Mouse (Mus musculus) cortical plate, adult 2 months (tissue): ENCODE results near the gene Crybg3. TPM values are rescaled to one million over a fixed set of nuclear protein-coding genes. Genes with fewer than 3 reads are reported as not detected.
A peak's percentile ranks its signal among the peaks of the same experiment; 100 is the strongest.

ENCODE experiments used
- H3K27ac ChIP-seq: fragments of 200-500 bp; 2 replicates; pipeline ENCODE4 v1.5.1; 2012; ENCODE audit warnings: low read length, control low read depth, inconsistent platforms; ENCODE audit not compliant: insufficient read depth
- H3K4me1 ChIP-seq: fragments of 200-500 bp; 2 replicates; pipeline ENCODE4 v1.6.1; 2011; ENCODE audit warnings: low read length; ENCODE audit not compliant: control insufficient read depth, insufficient read depth
- H3K4me3 ChIP-seq: fragments of 200-500 bp; 2 replicates; pipeline ENCODE4 v1.5.1; 2011; ENCODE audit warnings: mild to moderate bottlenecking, low read length, control low read depth; ENCODE audit not compliant: insufficient read depth
- CTCF ChIP-seq: fragments of 200-500 bp; IDR thresholded peaks from 2 replicates; pipeline ENCODE4 v1.5.1; 2011; ENCODE audit warnings: mild to moderate bottlenecking, control low read depth, low read length; ENCODE audit not compliant: insufficient read depth; ENCODE audit errors: extremely low read depth
- POLR2A ChIP-seq: fragments of 200-500 bp; IDR thresholded peaks from 2 replicates; pipeline ENCODE4 v1.6.1; 2011; ENCODE audit warnings: mild to moderate bottlenecking, low read length, control low read depth; ENCODE audit not compliant: insufficient read depth; ENCODE audit errors: extremely low read depth
- polyA plus RNA-seq: library from polyadenylated mRNA; depleted of rRNA; stranded (reverse); fragments of >200 nt; gene quantifications from 2 replicates; pipeline ENCODE4 v1.2.3, GENCODE M21; 2012; rRNA removed

The Crybg3 gene
- polyA plus RNA-seq, result 2.6 and 4.0 TPM in 2 replicates

GRCm38 (mm10) chr16:59600311-59601251, at the start of gene Crybg3:
Gene Crybg3, minus strand, starts transcription at chr16:59600979.
- H3K4me3 ChIP-seq, result peak within 1 kb of the TSS; percentile 40
- H3K27ac ChIP-seq, result peak within 1 kb of the TSS; percentile 68; the same call in 1 of the 2 replicates
- H3K4me1 ChIP-seq, result no peaks in the 10 kb centered on the region
- TF ChIP-seq POLR2A, result no peak

GRCm38 (mm10) chr16:59643766-59644165, 43.0 kb upstream of the Crybg3 start:
- H3K4me3 ChIP-seq, result no peak overlapping the region
- H3K27ac ChIP-seq, result no peak overlapping the region
- H3K4me1 ChIP-seq, result no peaks in the 10 kb centered on the region
- TF ChIP-seq POLR2A (no peak), CTCF (no peak)

GRCm38 (mm10) chr16:59639985-59640384, 39.2 kb upstream of the Crybg3 start:
- TF ChIP-seq CTCF (no peak), POLR2A (no peak)
- no peak overlapping the region for H3K27ac ChIP-seq
- H3K4me3 ChIP-seq, result peak overlapping the region; percentile 92; the same call in 1 of the 2 replicates
- no peaks in the 10 kb centered on the region; the same call in 1 of the 2 replicates for H3K4me1 ChIP-seq

GRCm38 (mm10) chr16:59639102-59639691, 38.4 kb upstream of the Crybg3 start, which contains the start of gene Arl6:
Gene Arl6, minus strand, starts transcription at chr16:59639391.
- peak; percentile 62; the same call in 1 of the 2 replicates for TF ChIP-seq POLR2A
- no peak for TF ChIP-seq CTCF
- peak within 1 kb of the TSS; percentile 90 for H3K27ac ChIP-seq

GRCm38 (mm10) chr16:59634598-59634997, 33.8 kb upstream of the Crybg3 start:
- Histone ChIP-seq H3K4me3 (no peak overlapping the region), H3K27ac (no peak overlapping the region), H3K4me1 (no peaks in the 10 kb centered on the region; the same call in 1 of the 2 replicates)
- TF ChIP-seq CTCF (no peak), POLR2A (no peak)

More at GRCm38 (mm10) chr16:59639102-59639691, 38.4 kb upstream of the Crybg3 start, which contains the start of gene Arl6:
- Histone ChIP-seq H3K4me1 (no peaks in the 10 kb centered on the region; the same call in 1 of the 2 replicates), H3K4me3 (peak within 1 kb of the TSS; percentile 92)

GRCm38 (mm10) chr16:59621554-59621953, 20.8 kb upstream of the Crybg3 start:
- H3K4me3 ChIP-seq, result no peak overlapping the region
- H3K27ac ChIP-seq, result no peak overlapping the region
- TF ChIP-seq CTCF (no peak), POLR2A (no peak)
- H3K4me1 ChIP-seq, result peaks cover 1% of the 10 kb centered on the region

- no peak overlapping the region for H3K27ac ChIP-seq
- H3K4me3 ChIP-seq, result no peak overlapping the region
- H3K4me1 ChIP-seq, result peaks cover 1% of the 10 kb centered on the region
- TF ChIP-seq POLR2A (no peak), CTCF (peak; percentile 44; the same call in 1 of the 2 replicates)
Measured at GRCm38 (mm10) chr16:59617167-59617566, 16.4 kb upstream of the Crybg3 start.

GRCm38 (mm10) chr16:59615675-59616074, 14.9 kb upstream of the Crybg3 start:
- Histone ChIP-seq H3K4me3 (no peak overlapping the region), H3K27ac (no peak overlapping the region), H3K4me1 (peaks cover 1% of the 10 kb centered on the region)
- TF ChIP-seq POLR2A (no peak), CTCF (no peak)

- Histone ChIP-seq H3K4me3 (no peak overlapping the region), H3K4me1 (no peaks in the 10 kb centered on the region), H3K27ac (no peak overlapping the region)
- TF ChIP-seq POLR2A, result no peak
- no peak for TF ChIP-seq CTCF
Measured at GRCm38 (mm10) chr16:59610750-59611149, 10.0 kb upstream of the Crybg3 start.
